Mouse (Mus musculus) G1E (cell line): ENCODE results near the gene Col1a1.

Experiments
- CTCF ChIP-seq: IDR thresholded peaks from 2 replicates; pipeline ENCODE4 v1.5.1; 2012; ENCODE audit warnings: low read depth, low read length, inconsistent platforms, mixed read lengths
- GATA1 ChIP-seq: IDR thresholded peaks from 2 replicates; pipeline ENCODE4 v1.6.1; 2012; ENCODE audit warnings: borderline replicate concordance, low read length, inconsistent platforms, mixed read lengths

DNA sequence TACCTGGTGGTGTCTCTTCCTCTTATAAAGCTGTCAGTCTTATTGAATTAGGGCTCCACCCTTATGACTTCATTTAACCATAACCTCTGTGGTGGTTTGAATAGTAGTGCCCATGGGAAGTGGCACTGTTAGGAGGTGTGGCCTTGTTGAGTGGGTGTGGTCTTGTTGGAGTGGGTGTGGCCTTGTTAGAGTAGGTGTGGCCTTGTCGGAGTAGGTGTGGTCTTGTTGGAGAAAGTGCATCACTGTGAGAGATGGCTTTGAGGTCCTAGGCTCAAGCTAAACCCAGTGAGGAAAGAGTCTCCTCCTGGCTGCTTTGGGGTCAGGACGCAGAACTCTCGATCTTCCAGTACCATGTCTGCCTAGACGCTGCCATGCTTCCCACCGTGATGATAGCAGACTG, 25.1 kb upstream of the Col1a1 start:
- TF ChIP-seq CTCF (no peak), GATA1 (no peak)
